Mouse (Mus musculus) gastrocnemius, adult 2 months (tissue): ENCODE results near the gene Dut. TPM values are rescaled to one million over a fixed set of nuclear protein-coding genes. Genes with fewer than 3 reads are reported as not detected.

Experiments used
- DNase-seq: peaks from one replicate; pipeline ENCODE4 v3.0.0; 2022
- H3K27ac ChIP-seq: fragments of 200-600 bp; 2 replicates; pipeline ENCODE4 v1.8.1; 2022; ENCODE audit warnings: mild to moderate bottlenecking
- H3K4me3 ChIP-seq: fragments of 200-600 bp; 2 replicates; pipeline ENCODE4 v1.8.1; 2022; ENCODE audit warnings: mild to moderate bottlenecking, moderate library complexity
- CTCF ChIP-seq: fragments of 200-600 bp; IDR thresholded peaks from 2 replicates; pipeline ENCODE4 v1.8.1; 2022; ENCODE audit warnings: antibody characterized with exemption, mild to moderate bottlenecking, moderate library complexity
- intact Hi-C: fragments of 180-260 bp; cut with DNase I; formaldehyde crosslinking; loops from one replicate; pipeline ENCODE4 v1.15.1; 2025
- total RNA-seq, 2 experiments: library from RNA; stranded (reverse); gene quantifications; 2 replicates each; pipeline ENCODE4 v1.2.3; 2021

Gene Dut
- total RNA-seq, 2 experiments from 2014 or later, result 7.0 to 7.3 TPM

- Histone ChIP-seq H3K4me3 (no peak overlapping the region), H3K27ac (no peak overlapping the region)
- no peak for TF ChIP-seq CTCF
- intact Hi-C loops, result no loop called here
- DNase-seq, result no peak
These were observed 12.9 kb upstream of the Dut start for GRCm38 (mm10) chr2:125234049-125234448.

DNA sequence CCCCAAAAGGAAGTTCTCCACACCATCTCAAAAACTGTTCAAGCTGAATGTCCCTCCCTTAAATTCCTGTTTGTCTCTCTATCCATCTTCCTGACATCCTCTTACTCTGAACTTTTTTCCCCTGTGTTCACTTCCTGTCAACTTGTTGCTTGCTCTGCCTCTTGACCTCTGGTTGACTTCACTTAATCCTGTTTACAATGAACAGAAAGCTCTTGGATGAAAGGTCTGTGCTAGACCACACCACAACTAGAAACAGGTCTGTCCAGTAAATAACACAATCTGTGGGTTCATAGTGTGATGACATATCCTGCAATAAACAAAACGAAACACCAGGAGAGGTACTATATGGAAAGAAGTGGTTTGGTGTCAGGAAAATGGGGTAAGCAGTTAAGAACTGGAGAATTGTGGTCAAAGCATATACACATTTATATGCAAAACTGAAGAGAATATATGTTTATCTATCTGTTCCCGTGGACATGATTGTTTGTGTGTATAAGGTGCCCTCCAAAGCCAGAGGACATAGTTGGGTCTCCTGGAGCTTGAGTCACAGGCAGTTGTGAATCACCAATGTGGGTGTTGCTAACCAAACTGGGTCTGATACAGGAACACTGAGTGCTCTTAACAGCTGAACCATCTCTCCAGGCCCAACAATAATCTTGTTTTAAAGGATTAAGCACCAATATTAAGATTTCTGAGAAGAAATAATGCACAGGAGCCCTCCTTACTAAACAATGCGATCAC is 1.3 kb upstream of the Dut start:
- no peak for DNase-seq
- intact Hi-C loops, result no loop called here
- no peak for TF ChIP-seq CTCF
- no peak overlapping the region for H3K4me3 ChIP-seq
- H3K27ac ChIP-seq, result no peak overlapping the region

- no peak for DNase-seq
- intact Hi-C loops, result no loop called here
- TF ChIP-seq CTCF, result no peak
- Histone ChIP-seq H3K27ac (peak overlapping the region; percentile 83), H3K4me3 (peak overlapping the region; percentile 88)
These were observed 321 bp upstream of the Dut start for GRCm38 (mm10) chr2:125246669-125247068.

- H3K27ac ChIP-seq, result peak overlapping the region; percentile 83
- H3K4me3 ChIP-seq, result peak overlapping the region; percentile 88
- intact Hi-C loops, result no loop called here
- no peak for TF ChIP-seq CTCF
- DNase-seq, result no peak
These were observed 909 bp downstream of the Dut start for GRCm38 (mm10) chr2:125247962-125248235.

DNA sequence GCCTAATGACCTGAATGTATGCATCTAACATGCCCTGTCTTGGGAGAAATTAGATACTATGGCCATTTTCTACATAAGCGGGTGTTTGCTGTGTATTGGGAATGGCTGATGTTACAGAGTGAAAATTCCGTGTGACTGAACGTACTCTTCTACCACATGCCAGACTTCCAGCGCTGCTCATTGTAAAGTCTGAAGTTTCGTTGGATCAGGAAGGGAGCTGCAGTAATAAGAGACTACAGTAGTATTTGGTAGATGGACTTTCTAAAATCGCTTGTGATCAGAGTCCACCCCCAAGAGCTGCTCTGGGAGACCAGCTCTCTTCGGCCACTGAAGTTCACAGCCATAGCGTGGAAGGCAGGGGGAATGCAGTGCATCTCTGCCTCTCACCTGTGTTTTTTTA is 1.3 kb downstream of the Dut start:
- Histone ChIP-seq H3K27ac (peak overlapping the region; percentile 83; the same call in 1 of the 2 replicates), H3K4me3 (peak overlapping the region; percentile 88)
- no peak for TF ChIP-seq CTCF
- intact Hi-C loops, result no loop called here
- DNase-seq, result no peak

- intact Hi-C loops, result no loop called here
- no peak overlapping the region for H3K4me3 ChIP-seq
- H3K27ac ChIP-seq, result no peak overlapping the region
These were observed 2.3 kb downstream of the Dut start for GRCm38 (mm10) chr2:125249339-125249738.

GRCm38 (mm10) chr2:125249874-125250273 is 2.9 kb downstream of the Dut start:
- intact Hi-C loops, result no loop called here
- Histone ChIP-seq H3K4me3 (no peak overlapping the region), H3K27ac (no peak overlapping the region)
- DNase-seq, result no peak
- TF ChIP-seq CTCF, result peak; percentile 11; the same call in 1 of the 2 replicates

More at GRCm38 (mm10) chr2:125249339-125249738, 2.3 kb downstream of the Dut start:
- TF ChIP-seq CTCF, result no peak
- DNase-seq, result no peak

- intact Hi-C loops, result no loop called here
- no peak overlapping the region for H3K4me3 ChIP-seq
- no peak overlapping the region for H3K27ac ChIP-seq
- DNase-seq, result no peak
- TF ChIP-seq CTCF, result no peak
These were observed 4.8 kb downstream of the Dut start for GRCm38 (mm10) chr2:125251781-125252180.

DNA sequence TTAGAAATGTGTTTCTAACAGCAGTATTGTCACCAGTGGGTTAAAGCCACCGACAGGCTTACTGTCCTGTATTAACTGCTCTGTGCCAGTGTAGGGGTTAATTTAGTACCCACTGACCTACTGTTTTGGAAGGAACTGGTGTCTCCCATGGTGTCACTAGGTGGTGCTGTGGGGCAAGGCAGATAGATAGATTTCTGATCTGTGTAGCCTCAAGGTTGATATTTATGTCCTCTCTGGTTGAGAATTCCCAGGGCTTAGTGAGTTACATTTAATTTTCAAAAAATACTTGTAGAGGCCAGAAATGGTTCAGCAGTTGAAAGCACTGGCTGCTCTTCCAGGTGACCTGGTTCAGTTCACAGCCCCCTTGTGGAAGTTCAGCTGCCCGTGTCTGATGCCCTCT is 5.3 kb downstream of the Dut start:
- H3K27ac ChIP-seq, result no peak overlapping the region
- no peak overlapping the region for H3K4me3 ChIP-seq
- peak; percentile 65 for TF ChIP-seq CTCF
- peak; percentile 50 for DNase-seq
- intact Hi-C loops, result no loop called here

GRCm38 (mm10) chr2:125253699-125254098 is 6.7 kb downstream of the Dut start:
- Histone ChIP-seq H3K4me3 (no peak overlapping the region), H3K27ac (peak overlapping the region; percentile 28)
- no peak for TF ChIP-seq CTCF
- intact Hi-C loops, result no loop called here
- no peak for DNase-seq

DNA sequence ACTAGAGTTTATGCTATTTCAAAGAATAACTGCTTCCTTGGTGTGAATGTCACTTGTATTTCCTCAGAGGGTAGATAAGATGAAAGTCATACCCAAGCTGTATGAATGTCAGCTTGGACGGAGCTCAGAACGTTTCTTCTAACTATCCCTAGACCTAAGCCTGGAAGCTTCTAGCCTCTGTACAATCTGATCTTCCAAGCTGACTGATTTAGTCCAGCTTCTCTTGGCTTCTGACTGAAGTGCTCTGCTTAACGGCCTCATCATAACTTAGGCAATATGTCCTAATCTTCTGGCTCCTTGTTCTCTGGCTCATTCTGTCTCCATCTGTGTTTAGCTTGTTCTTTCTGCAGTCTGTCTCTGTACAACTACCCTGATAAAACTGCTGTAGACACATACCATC is 7.6 kb downstream of the Dut start:
- no peak for TF ChIP-seq CTCF
- intact Hi-C loops, result no loop called here

DNA sequence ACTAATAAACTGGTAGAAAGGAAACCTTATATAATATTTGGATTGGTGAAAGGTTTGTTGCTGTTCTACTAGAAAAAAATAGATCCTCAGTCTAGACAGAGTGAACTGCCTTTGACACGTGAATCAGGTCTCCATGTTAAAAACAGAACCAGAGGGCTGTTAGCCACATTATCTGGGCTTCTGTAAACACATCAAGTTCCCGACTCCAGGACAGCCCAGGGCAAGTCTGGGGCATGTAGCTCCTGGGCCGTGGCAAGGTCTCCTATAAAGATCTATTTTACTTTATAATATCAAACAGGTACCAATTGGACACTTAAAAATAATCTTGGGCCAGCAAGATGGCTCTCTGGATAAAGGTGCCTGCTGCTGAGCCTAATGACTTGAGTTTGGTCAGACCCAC is 8.9 kb downstream of the Dut start:
- TF ChIP-seq CTCF, result no peak
- DNase-seq, result no peak
- H3K4me3 ChIP-seq, result no peak overlapping the region
- intact Hi-C loops, result no loop called here
- no peak overlapping the region for H3K27ac ChIP-seq

More for the DNA sequence above, 7.6 kb downstream of the Dut start:
- no peak overlapping the region for H3K4me3 ChIP-seq
- no peak overlapping the region for H3K27ac ChIP-seq
- DNase-seq, result no peak

GRCm38 (mm10) chr2:125259230-125260120 is 12.5 kb downstream of the Dut start:
- Histone ChIP-seq H3K4me3 (no peak overlapping the region), H3K27ac (no peak overlapping the region)
- peak; percentile 76 for TF ChIP-seq CTCF
- intact Hi-C loops, result loop anchor here (10.0 kb wide), 1 partner anchor 465 kb away; the partner anchor contains the start of gene Shc4
- DNase-seq, result no peak
